In the genomic region with DNA sequence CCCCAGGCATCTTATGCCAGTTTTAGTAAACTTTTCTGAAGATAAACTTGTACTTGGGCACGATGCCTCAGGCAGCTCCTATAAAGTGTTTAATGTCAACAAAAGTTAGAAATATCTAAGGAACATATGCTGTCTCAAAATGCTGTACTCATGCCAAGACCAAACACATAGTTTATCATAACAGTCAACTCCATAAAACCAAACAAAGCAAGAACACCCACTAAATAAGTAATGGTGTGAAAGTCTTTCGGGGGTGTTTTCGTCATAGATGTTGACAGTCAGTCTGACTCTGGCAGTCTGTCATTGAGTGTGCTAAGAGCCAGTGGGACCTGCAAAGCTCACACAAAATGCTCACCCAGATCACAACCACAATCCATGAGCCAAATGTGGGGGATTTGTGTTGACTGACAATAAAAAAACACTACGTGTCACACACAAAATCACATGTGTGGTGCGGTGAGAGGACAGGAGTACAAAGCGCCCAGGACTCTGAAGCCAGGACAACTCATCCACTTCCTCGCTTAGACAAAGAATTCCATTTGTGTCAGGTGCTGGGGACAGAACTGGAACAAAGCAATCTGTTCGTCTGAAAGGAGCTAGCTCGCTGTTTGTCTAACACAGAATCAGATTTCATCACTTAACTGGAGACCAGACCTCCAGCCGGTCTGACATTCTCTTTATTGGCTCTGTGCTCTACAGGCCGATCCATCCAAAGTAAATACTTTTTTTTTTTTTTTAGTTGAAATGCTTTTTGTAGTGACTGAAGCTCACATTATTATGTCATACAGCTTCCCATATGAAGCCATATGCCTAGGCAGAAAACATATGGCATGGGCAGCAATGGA, we compare ENCODE assay signal across 21 mouse cellular contexts.
DNase-seq lines count a peak whose midpoint lies in the region; ATAC-seq and TF ChIP-seq lines count a peak whose summit lies in the region.
"Had no signal": no experiment of that assay in that cellular context is flagged by ENCODE, and none has a peak within 500 bp of the region (broad histone marks: within the 10 kb centered on the region; RNA-seq: fewer than 3 reads in every experiment).

No protein-coding gene starts in this region.

- no peak for TF ChIP-seq CTCF in lung, adult 2 months (IDR thresholded peaks at IDR 0.05; ENCODE audit: insufficient read depth, low read length)
- no peak for TF ChIP-seq CTCF in brain, embryonic 14.5 days (IDR thresholded peaks at IDR 0.05; ENCODE audit: borderline replicate concordance, extremely low read depth, insufficient read depth, insufficient read length)

- H3K4me3 ChIP-seq in limb, embryonic 12.5 days (replicated peaks) = no peak overlapping the region
- H3K4me3 ChIP-seq in limb, embryonic 10.5 days = no peak overlapping the region
- H3K4me3 ChIP-seq in lung, embryonic 16.5 days (ENCODE audit: low read length) = no peak overlapping the region
- H3K4me3 ChIP-seq in lung, adult 2 months (replicated peaks; ENCODE audit: extremely low read depth, low read depth, low read length) = no peak overlapping the region
- no peak overlapping the region for H3K4me3 ChIP-seq in intestine, embryonic 15.5 days (replicated peaks)
- H3K4me3 ChIP-seq: embryonic facial prominence, embryonic 12.5 days; forebrain, embryonic 12.5 days; heart, adult 2 months; heart, embryonic 15.5 days; hindbrain, embryonic 13.5 days had no signal

- TF ChIP-seq POLR2A in lung, adult 2 months (IDR thresholded peaks at IDR 0.05; ENCODE audit: borderline replicate concordance, extremely low read depth, low read depth, low read length) = no peak
- no peak for TF ChIP-seq POLR2A in brain, embryonic 14.5 days (IDR thresholded peaks at IDR 0.05; ENCODE audit: borderline replicate concordance, extremely low read depth, insufficient read depth, insufficient read length, poor library complexity, severe bottlenecking)

- H3K9me3 ChIP-seq in limb, embryonic 12.5 days = no peaks in the 10 kb centered on the region
- no peaks in the 10 kb centered on the region for H3K9me3 ChIP-seq in limb, embryonic 10.5 days (replicated peaks)
- H3K9me3 ChIP-seq in lung, embryonic 16.5 days (ENCODE audit: control insufficient read depth, low read length) = no peaks in the 10 kb centered on the region
- no peaks in the 10 kb centered on the region for H3K9me3 ChIP-seq in intestine, embryonic 15.5 days
- H3K9me3 ChIP-seq: embryonic facial prominence, embryonic 12.5 days; forebrain, embryonic 12.5 days; heart, embryonic 15.5 days; hindbrain, embryonic 13.5 days had no signal

- no peak for ATAC-seq in limb, embryonic 12.5 days (ENCODE audit: insufficient number of reproducible peaks, insufficient read depth, low FRiP score, low TSS enrichment, low read depth)
- ATAC-seq in lung, embryonic 16.5 days (ENCODE audit: low read depth) = peak; percentile 91
- ATAC-seq in intestine, embryonic 15.5 days = no peak
- ATAC-seq: forebrain, postnatal 0 days had no signal

- no peak for DNase-seq in limb, embryonic 10.5 days (ENCODE audit: low spot score)
- no peak for DNase-seq in lung, adult 2 months
- peak; percentile 28 for DNase-seq in brain, embryonic 14.5 days (ENCODE audit: low read depth)
- DNase-seq in urinary bladder, postnatal 10 days (ENCODE audit: low spot score) = no peak
- DNase-seq: adrenal gland, adult 2 months; adrenal gland, postnatal 25 days; cerebellum, adult 11-12 months; cerebellum, adult 9-10 months; cerebellum, postnatal 25 days; forebrain, postnatal 0 days; gastrocnemius, postnatal 14 days; heart, adult 2 months; heart, postnatal 14 days had no signal

- WGBS in limb, embryonic 12.5 days = 61% methylated on average over 11 of the region's 11 CpGs
- WGBS in limb, embryonic 10.5 days = 82% methylated on average over 11 of the region's 11 CpGs
- 29% methylated on average over 11 of the region's 11 CpGs for WGBS in lung, embryonic 16.5 days
- WGBS in lung, adult 2 months = 50% methylated on average over 11 of the region's 11 CpGs
- 54% methylated on average over 11 of the region's 11 CpGs for WGBS in intestine, embryonic 15.5 days

- peaks cover 37% of the 10 kb centered on the region for H3K4me1 ChIP-seq in limb, embryonic 12.5 days (replicated peaks)
- H3K4me1 ChIP-seq in limb, embryonic 10.5 days = peaks cover 16% of the 10 kb centered on the region
- peaks cover 8% of the 10 kb centered on the region for H3K4me1 ChIP-seq in lung, embryonic 16.5 days (replicated peaks; ENCODE audit: control insufficient read depth, insufficient read depth, low read length)
- no peaks in the 10 kb centered on the region for H3K4me1 ChIP-seq in lung, adult 2 months (ENCODE audit: control insufficient read depth, insufficient read depth, low read length)
- no peaks in the 10 kb centered on the region for H3K4me1 ChIP-seq in intestine, embryonic 15.5 days (replicated peaks)
- H3K4me1 ChIP-seq: embryonic facial prominence, embryonic 12.5 days; heart, embryonic 15.5 days had no signal

- 0 out of 2 replicates have a peak overlapping the region, but pooled peaks have one; percentile 41 for H3K27ac ChIP-seq in limb, embryonic 12.5 days
- no peak overlapping the region for H3K27ac ChIP-seq in limb, embryonic 10.5 days
- peak overlapping the region; percentile 30; the same call in 1 of the 2 replicates for H3K27ac ChIP-seq in lung, embryonic 16.5 days (ENCODE audit: low read length)
- peak overlapping the region; percentile 41; the same call in 1 of the 2 replicates for H3K27ac ChIP-seq in intestine, embryonic 15.5 days
- H3K27ac ChIP-seq: embryonic facial prominence, embryonic 12.5 days; forebrain, embryonic 12.5 days; heart, adult 2 months; heart, embryonic 15.5 days; hindbrain, embryonic 13.5 days had no signal

- no peaks in the 10 kb centered on the region for H3K36me3 ChIP-seq in limb, embryonic 12.5 days
- no peaks in the 10 kb centered on the region for H3K36me3 ChIP-seq in limb, embryonic 10.5 days
- no peaks in the 10 kb centered on the region for H3K36me3 ChIP-seq in lung, embryonic 16.5 days (ENCODE audit: control insufficient read depth, insufficient read depth, low read length)
- no peaks in the 10 kb centered on the region for H3K36me3 ChIP-seq in intestine, embryonic 15.5 days
- H3K36me3 ChIP-seq: embryonic facial prominence, embryonic 12.5 days; forebrain, embryonic 12.5 days; heart, embryonic 15.5 days; hindbrain, embryonic 13.5 days had no signal

- 0 out of 2 replicates have a peak, but pooled peaks cover 3% of the 10 kb centered on the region for H3K27me3 ChIP-seq in limb, embryonic 12.5 days
- H3K27me3 ChIP-seq in limb, embryonic 10.5 days (ENCODE audit: low read depth, poor library complexity, severe bottlenecking) = peaks cover 11% of the 10 kb centered on the region; the same call in 1 of the 2 replicates
- H3K27me3 ChIP-seq in lung, embryonic 16.5 days (ENCODE audit: control insufficient read depth, insufficient read depth, low read depth, low read length) = no peaks in the 10 kb centered on the region
- no peaks in the 10 kb centered on the region for H3K27me3 ChIP-seq in intestine, embryonic 15.5 days (replicated peaks)
- H3K27me3 ChIP-seq: embryonic facial prominence, embryonic 12.5 days; forebrain, embryonic 12.5 days; heart, embryonic 15.5 days had no signal

- H3K9ac ChIP-seq in limb, embryonic 12.5 days (replicated peaks) = no peak overlapping the region
- no peak overlapping the region for H3K9ac ChIP-seq in lung, embryonic 16.5 days (ENCODE audit: low read length)
- H3K9ac ChIP-seq in intestine, embryonic 15.5 days = no peak overlapping the region
- H3K9ac ChIP-seq: embryonic facial prominence, embryonic 12.5 days; forebrain, embryonic 12.5 days; forebrain, postnatal 0 days; heart, embryonic 15.5 days; hindbrain, embryonic 13.5 days had no signal

- no peak overlapping the region for H3K4me2 ChIP-seq in limb, embryonic 12.5 days
- peak overlapping the region; percentile 25; the same call in 1 of the 2 replicates for H3K4me2 ChIP-seq in lung, embryonic 16.5 days (ENCODE audit: low read depth, low read length)
- no peak overlapping the region for H3K4me2 ChIP-seq in intestine, embryonic 15.5 days (replicated peaks)
- H3K4me2 ChIP-seq: embryonic facial prominence, embryonic 12.5 days; forebrain, embryonic 12.5 days; heart, embryonic 11.5 days; heart, embryonic 15.5 days; hindbrain, embryonic 13.5 days had no signal
